Mouse (Mus musculus) heart, postnatal 0 days (tissue): ENCODE results near the gene Plin3. TPM values are rescaled to one million over a fixed set of nuclear protein-coding genes. Genes with fewer than 3 reads are reported as not detected.
"Not testable (repeated sequence)": the region's sequence is repeated elsewhere in the genome, so short reads cannot be mapped to it uniquely, and the experiment has no call there.

Source experiments
- ATAC-seq: fragments of 200-750 bp; cut with Nextera tagmentation; 2 replicates; pipeline ENCODE4 v1.8.0; 2017; ENCODE audit warnings: low read depth, moderate number of reproducible peaks, moderate library complexity; ENCODE audit not compliant: insufficient read depth
- DNase-seq: peaks from one replicate; pipeline ENCODE4 v3.0.0-alpha.2; 2016; ENCODE audit warnings: low spot score
- H3K27ac ChIP-seq: fragments of 300-500 bp; sonication (generic); 2 replicates; pipeline ENCODE4 v1.5.1; 2014; ENCODE audit warnings: low read depth, mild to moderate bottlenecking
- H3K27me3 ChIP-seq: fragments of 300-500 bp; sonication (generic); 2 replicates; pipeline ENCODE4 v1.6.1; 2014; ENCODE audit warnings: low read length, mixed read lengths; ENCODE audit not compliant: control insufficient read depth, insufficient read depth
- H3K36me3 ChIP-seq: fragments of 300-500 bp; sonication (generic); replicated peaks from 2 replicates; pipeline ENCODE4 v1.6.1; 2014; ENCODE audit warnings: low read length, mixed read lengths; ENCODE audit not compliant: control insufficient read depth, insufficient read depth
- H3K4me1 ChIP-seq: fragments of 300-500 bp; sonication (generic); 2 replicates; pipeline ENCODE4 v1.6.1; 2014; ENCODE audit warnings: antibody characterized with exemption; ENCODE audit not compliant: control insufficient read depth, insufficient read depth
- H3K4me2 ChIP-seq: fragments of 300-500 bp; sonication (generic); 2 replicates; pipeline ENCODE4 v1.6.1; 2014; ENCODE audit warnings: low read depth, mild to moderate bottlenecking, low read length, moderate library complexity
- H3K4me3 ChIP-seq: fragments of 300-500 bp; sonication (generic); 2 replicates; pipeline ENCODE4 v1.5.1; 2014; ENCODE audit warnings: low read depth, low read length
- H3K9ac ChIP-seq: fragments of 300-500 bp; sonication (generic); replicated peaks from 2 replicates; pipeline ENCODE4 v1.6.1; 2014; ENCODE audit warnings: low read depth, low read length, mixed read lengths
- H3K9me3 ChIP-seq: fragments of 300-500 bp; sonication (generic); replicated peaks from 2 replicates; pipeline ENCODE4 v1.6.1; 2016; ENCODE audit warnings: low read length; ENCODE audit not compliant: control insufficient read depth
- CTCF ChIP-seq: IDR thresholded peaks from 2 replicates; pipeline ENCODE4 v1.5.1; 2016; ENCODE audit warnings: antibody characterized with exemption, control low read depth, low read depth
- EP300 ChIP-seq: IDR thresholded peaks from 2 replicates; pipeline ENCODE4 v1.6.1; 2016; ENCODE audit warnings: antibody characterized with exemption, low read depth
- WGBS: fragments of 180-500 bp; shearing (Covaris S2); extraction: QIAGEN DNeasy Blood & Tissue Kit; methylation state at CpG from one replicate; pipeline ENCODE4 v1.1.7; 2014; 5-methylcytosine and 5-hydroxymethylcytosine counted together
- polyA plus RNA-seq: library from polyadenylated mRNA; unstranded; fragments of >200 nt; fragmentation: Nextera tagmentation; extraction: Ambion mirVana; gene quantifications from 2 replicates; pipeline ENCODE4 v1.2.1, GENCODE M21; 2015
- total RNA-seq: library from RNA; depleted of rRNA; stranded (reverse); fragments of >200 nt; gene quantifications from 2 replicates; pipeline ENCODE4 v1.2.3, GENCODE M21; 2014; ENCODE audit warnings: low replicate concordance

Gene Plin3
- total and polyA plus RNA-seq, 2 experiments from 2014 or later: 70.9 to 78.5 TPM

- H3K4me1 ChIP-seq: peaks cover 50% of the 10 kb centered on the region
- H3K36me3 ChIP-seq: peaks cover 34% of the 10 kb centered on the region
- peak overlapping the region; percentile 94 for H3K27ac ChIP-seq
- no peaks in the 10 kb centered on the region for H3K27me3 ChIP-seq
- ATAC-seq (peak; percentile 46), DNase-seq (peak; percentile 79)
- TF ChIP-seq CTCF: no peak
- 0 out of 2 replicates have a peak, but pooled peaks have one; percentile 39 for TF ChIP-seq EP300
- no peaks in the 10 kb centered on the region for H3K9me3 ChIP-seq
- peak overlapping the region; percentile 89 for H3K4me2 ChIP-seq
- no peak overlapping the region for H3K4me3 ChIP-seq
- WGBS: 33% methylated on average over 3 of the region's 3 CpGs
- peak overlapping the region; percentile 19; the same call in 1 of the 2 replicates for H3K9ac ChIP-seq
Measured at GRCm38 (mm10) chr17:56261166-56261565, 31.5 kb downstream of the Plin3 start.

- TF ChIP-seq CTCF: no peak
- H3K9me3 ChIP-seq: no peaks in the 10 kb centered on the region
- H3K4me3 ChIP-seq: peak overlapping the region; percentile 22
- DNase-seq: no peak
- peak overlapping the region; percentile 19; the same call in 1 of the 2 replicates for H3K9ac ChIP-seq
- no peak for ATAC-seq
- H3K4me2 ChIP-seq: peak overlapping the region; percentile 89
- no peaks in the 10 kb centered on the region for H3K27me3 ChIP-seq
- H3K4me1 ChIP-seq: peaks cover 50% of the 10 kb centered on the region
- 80% methylated on average over 10 of the region's 10 CpGs for WGBS
- peaks cover 34% of the 10 kb centered on the region for H3K36me3 ChIP-seq
- H3K27ac ChIP-seq: peak overlapping the region; percentile 94
Measured at GRCm38 (mm10) chr17:56259301-56260037, 33.2 kb downstream of the Plin3 start.

DNA sequence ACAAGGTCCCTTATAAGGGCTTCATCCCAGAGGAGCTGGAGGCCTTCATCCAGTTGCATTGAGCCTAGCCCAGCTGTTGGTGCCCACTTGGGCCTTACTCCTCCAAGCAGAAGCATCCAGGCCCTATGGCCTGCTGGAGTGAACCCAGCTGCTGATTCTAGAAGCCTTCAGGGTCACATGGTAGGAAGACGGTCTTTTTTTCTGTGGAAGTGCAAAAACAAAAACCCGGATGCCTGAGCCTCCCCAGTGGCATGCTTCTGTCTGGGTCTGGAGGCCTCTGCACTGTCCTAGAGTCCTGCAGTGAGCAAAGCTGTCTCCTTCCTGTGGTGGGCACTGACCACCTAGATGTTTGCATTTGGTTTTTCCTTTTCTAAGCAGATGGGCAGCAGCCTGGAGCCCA lies 33.9 kb downstream of the Plin3 start:
- peaks cover 34% of the 10 kb centered on the region for H3K36me3 ChIP-seq
- DNase-seq, H3K9ac ChIP-seq, H3K27ac ChIP-seq, H3K27me3 ChIP-seq, ATAC-seq, H3K9me3 ChIP-seq: not testable (repeated sequence)
- peaks cover 50% of the 10 kb centered on the region for H3K4me1 ChIP-seq
- peak overlapping the region; percentile 22 for H3K4me3 ChIP-seq
- 40% methylated on average over 2 of the region's 2 CpGs for WGBS
- peak overlapping the region; percentile 89 for H3K4me2 ChIP-seq

- WGBS: 92% methylated on average over 19 of the region's 19 CpGs
- H3K36me3 ChIP-seq: peaks cover 34% of the 10 kb centered on the region
- H3K4me1 ChIP-seq: peaks cover 49% of the 10 kb centered on the region
Measured at GRCm38 (mm10) chr17:56258269-56258668, 34.4 kb downstream of the Plin3 start.

DNA sequence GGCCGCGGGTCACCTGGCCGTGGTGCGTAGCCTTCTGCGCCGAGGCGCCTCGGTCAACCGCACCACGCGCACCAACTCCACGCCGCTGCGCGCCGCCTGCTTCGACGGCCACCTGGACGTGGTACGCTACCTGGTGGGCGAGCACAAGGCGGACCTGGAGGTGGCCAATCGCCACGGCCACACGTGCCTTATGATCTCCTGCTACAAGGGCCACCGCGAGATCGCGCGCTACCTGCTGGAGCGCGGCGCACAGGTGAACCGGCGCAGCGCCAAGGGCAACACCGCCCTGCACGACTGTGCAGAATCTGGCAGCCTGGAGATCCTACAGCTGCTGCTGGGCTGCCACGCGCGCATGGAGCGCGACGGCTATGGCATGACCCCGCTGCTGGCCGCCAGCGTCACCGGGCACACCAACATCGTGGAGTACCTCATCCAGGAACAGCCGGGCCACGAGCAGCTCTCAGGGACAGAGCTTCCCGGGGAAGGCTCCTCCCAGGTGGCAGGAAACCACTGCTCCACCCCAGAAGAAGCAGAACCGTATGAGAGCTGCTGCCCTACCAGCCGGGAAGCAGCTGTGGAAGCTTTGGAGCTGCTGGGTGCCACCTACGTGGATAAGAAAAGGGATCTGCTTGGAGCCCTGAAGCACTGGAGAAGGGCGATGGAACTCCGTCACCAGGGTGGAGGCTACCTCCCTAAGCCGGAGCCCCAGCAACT lies 35.3 kb downstream of the Plin3 start:
- Histone ChIP-seq H3K27me3 (no peaks in the 10 kb centered on the region), H3K4me2 (peak overlapping the region; percentile 89), H3K27ac (peak overlapping the region; percentile 88), H3K4me1 (peaks cover 39% of the 10 kb centered on the region), H3K9ac (peak overlapping the region; percentile 71), H3K36me3 (peaks cover 30% of the 10 kb centered on the region), H3K9me3 (no peaks in the 10 kb centered on the region), H3K4me3 (peak overlapping the region; percentile 78)
- WGBS: 4% methylated on average over 55 of the region's 58 CpGs
- no peak for TF ChIP-seq EP300
- TF ChIP-seq CTCF: no peak
- no peak for DNase-seq
- no peak for ATAC-seq

More at GRCm38 (mm10) chr17:56258269-56258668, 34.4 kb downstream of the Plin3 start:
- not testable (repeated sequence) for H3K9me3 ChIP-seq, H3K27me3 ChIP-seq, H3K27ac ChIP-seq, DNase-seq, H3K9ac ChIP-seq, ATAC-seq
- Histone ChIP-seq H3K4me2 (peak overlapping the region; percentile 89), H3K4me3 (peak overlapping the region; percentile 78)
